Mouse (Mus musculus) adrenal gland, postnatal 25 days (tissue): ENCODE data around the gene Aip. TPM values are rescaled to one million over a fixed set of nuclear protein-coding genes. Genes with fewer than 3 reads are reported as not detected.
"Not testable (repeated sequence)": the region's sequence is repeated elsewhere in the genome, so short reads cannot be mapped to it uniquely, and the experiment has no call there.

Experiments
- DNase-seq: peaks from one replicate; pipeline ENCODE4 v3.0.0; 2021; ENCODE audit warnings: mixed read lengths
- total RNA-seq: library from RNA; stranded (reverse); gene quantifications from 2 replicates; pipeline ENCODE4 v1.2.3, GENCODE M21; 2021

The Aip gene
- total RNA-seq, 1 experiment from 2014 or later = 117 TPM

- DNase-seq = no peak
Measured at GRCm38 (mm10) chr19:4090446-4090845, 35.2 kb downstream of the Aip start.

- DNase-seq = no peak
Measured at GRCm38 (mm10) chr19:4089128-4089527, 36.5 kb downstream of the Aip start.

- no peak for DNase-seq
Measured at GRCm38 (mm10) chr19:4088146-4088545, 37.5 kb downstream of the Aip start.

GRCm38 (mm10) chr19:4087090-4087489 lies 38.6 kb downstream of the Aip start:
- no peak for DNase-seq

GRCm38 (mm10) chr19:4086156-4086555 lies 39.5 kb downstream of the Aip start:
- no peak for DNase-seq

GRCm38 (mm10) chr19:4084984-4085383 lies 40.7 kb downstream of the Aip start:
- DNase-seq = no peak

GRCm38 (mm10) chr19:4083826-4084225 lies 41.8 kb downstream of the Aip start:
- no peak for DNase-seq

- DNase-seq = no peak
Measured at GRCm38 (mm10) chr19:4083316-4083715, 42.3 kb downstream of the Aip start.

- DNase-seq = no peak
Measured at GRCm38 (mm10) chr19:4082219-4082965, 43.3 kb downstream of the Aip start.

- DNase-seq = no peak
Measured at GRCm38 (mm10) chr19:4081394-4081793, 44.3 kb downstream of the Aip start, which contains the start of gene Cabp2. Gene Cabp2 (plus strand): TSS chr19:4081578.

GRCm38 (mm10) chr19:4080511-4081009 lies 45.1 kb downstream of the Aip start:
- no peak for DNase-seq

GRCm38 (mm10) chr19:4079594-4079993 lies 46.1 kb downstream of the Aip start:
- DNase-seq = no peak

- no peak for DNase-seq
Measured at GRCm38 (mm10) chr19:4075531-4075930, 50.1 kb downstream of the Aip start.

- DNase-seq = no peak
Measured at GRCm38 (mm10) chr19:4072706-4073424, 52.8 kb downstream of the Aip start.

GRCm38 (mm10) chr19:4071406-4071805 lies 54.3 kb downstream of the Aip start:
- DNase-seq = no peak

GRCm38 (mm10) chr19:4070756-4071155 lies 54.9 kb downstream of the Aip start:
- no peak for DNase-seq

- DNase-seq = no peak
Measured at GRCm38 (mm10) chr19:4070311-4070710, 55.3 kb downstream of the Aip start.

GRCm38 (mm10) chr19:4068717-4069410 lies 56.8 kb downstream of the Aip start:
- no peak for DNase-seq

GRCm38 (mm10) chr19:4068242-4068641 lies 57.4 kb downstream of the Aip start:
- not testable (repeated sequence) for DNase-seq

GRCm38 (mm10) chr19:4066877-4067276 lies 58.8 kb downstream of the Aip start:
- DNase-seq = no peak

- DNase-seq = no peak
Measured at GRCm38 (mm10) chr19:4066280-4066679, 59.4 kb downstream of the Aip start.

GRCm38 (mm10) chr19:4064501-4064900 lies 61.2 kb downstream of the Aip start:
- DNase-seq = not testable (repeated sequence)
